Mouse (Mus musculus) retina, postnatal 7 days (tissue): ENCODE data around the gene Nudt6.

ENCODE experiments used
- DNase-seq: peaks from one replicate; pipeline ENCODE4 v3.0.0-alpha.2; 2012; ENCODE audit warnings: low read depth, low spot score

The Nudt6 gene

DNA sequence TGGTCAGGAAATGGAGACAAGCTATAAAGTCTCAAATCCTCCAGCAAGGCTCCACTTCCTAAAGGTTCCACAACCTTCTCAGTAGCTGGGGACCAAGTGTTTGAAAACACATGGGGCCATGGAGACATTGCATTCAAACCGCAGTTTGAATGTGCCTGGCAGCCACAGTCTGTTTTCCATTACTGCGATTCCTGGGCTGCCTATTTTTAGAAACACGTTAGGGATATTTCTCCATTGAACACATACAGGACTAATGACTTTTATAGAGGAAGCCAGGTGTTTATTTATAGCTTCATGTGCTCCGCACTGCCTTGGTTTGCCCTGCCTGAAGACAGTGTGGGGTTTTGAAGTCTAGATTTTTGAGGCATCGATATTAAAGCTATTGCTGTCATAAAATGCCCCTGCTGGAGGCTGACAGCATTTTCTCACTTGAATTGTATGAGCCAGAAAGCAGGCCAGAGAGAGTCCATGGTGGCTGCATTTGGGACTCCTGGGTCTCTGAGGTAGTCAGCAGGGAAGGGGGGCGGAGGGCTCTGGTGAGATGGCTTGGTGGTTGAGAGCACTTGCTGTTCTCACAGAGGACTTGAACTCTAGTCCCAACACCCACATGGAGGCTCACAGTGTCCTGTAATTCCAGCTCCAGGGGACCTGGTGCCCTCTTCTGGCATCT is 36.8 kb downstream of the Nudt6 start:
- DNase-seq, result no peak

DNA sequence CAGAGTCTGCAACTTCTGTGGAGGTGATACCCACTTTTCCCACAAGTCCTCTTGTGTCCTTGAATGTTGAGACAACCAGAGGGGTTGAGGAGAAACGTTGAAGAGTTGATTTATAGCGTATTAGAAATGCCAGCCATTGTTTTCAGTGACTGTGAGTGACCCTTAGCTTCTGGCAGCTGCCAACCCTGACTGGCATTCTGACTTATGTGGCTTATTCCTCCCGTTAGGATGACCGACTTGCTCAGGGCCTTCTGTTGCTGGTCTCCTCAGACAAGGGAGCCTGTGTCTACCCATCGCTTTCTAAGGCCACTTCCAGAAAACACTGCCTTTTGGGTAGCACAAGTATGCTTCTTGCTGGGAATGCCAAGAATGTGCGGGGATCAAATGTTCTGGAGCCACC is 38.6 kb downstream of the Nudt6 start:
- no peak for DNase-seq

DNA sequence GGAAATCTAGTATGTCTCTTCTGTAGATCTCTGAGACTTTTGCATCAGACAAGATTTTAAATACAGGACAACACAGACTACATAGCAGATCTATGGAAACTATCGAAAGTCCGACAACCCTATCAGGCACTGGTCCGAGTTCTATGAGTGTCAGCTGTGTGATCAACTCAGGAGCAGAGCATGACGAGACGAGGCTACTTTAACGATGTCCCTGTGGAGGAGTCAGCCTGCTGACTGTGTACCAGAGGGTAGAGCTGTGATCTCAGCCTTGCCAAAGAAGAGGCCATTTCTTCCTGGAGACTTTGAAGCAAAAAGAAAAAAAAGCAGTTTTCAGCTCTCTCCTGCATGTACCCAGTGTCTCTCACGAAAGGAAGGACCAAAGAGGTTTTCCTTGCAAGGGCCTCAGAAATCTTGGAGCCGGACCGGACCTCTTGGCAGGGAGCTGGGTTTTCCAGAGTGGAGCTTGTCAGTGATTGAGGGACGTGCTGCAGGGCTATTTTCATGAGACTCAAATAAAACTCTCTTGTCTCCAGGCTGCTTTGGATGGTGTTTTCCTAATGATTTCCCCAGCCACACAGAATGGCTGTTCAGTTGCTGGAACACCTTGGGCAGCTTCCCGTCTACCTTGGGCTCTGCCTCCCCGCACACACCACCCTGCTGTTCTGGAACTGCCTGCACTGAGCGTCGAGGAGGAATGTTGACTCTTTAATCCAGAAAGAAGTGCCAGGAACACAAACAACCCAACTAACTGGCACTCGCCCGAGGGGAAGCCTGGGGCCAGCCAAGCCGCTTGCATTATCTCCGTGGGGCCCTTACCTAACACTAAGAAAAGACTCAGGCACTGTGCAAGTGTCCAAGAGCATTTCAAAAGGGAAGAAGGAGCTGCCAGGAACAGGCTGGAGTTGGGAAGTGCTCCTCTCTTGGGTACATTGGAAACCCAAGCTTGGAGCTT is 39.8 kb downstream of the Nudt6 start:
- DNase-seq, result no peak

DNA sequence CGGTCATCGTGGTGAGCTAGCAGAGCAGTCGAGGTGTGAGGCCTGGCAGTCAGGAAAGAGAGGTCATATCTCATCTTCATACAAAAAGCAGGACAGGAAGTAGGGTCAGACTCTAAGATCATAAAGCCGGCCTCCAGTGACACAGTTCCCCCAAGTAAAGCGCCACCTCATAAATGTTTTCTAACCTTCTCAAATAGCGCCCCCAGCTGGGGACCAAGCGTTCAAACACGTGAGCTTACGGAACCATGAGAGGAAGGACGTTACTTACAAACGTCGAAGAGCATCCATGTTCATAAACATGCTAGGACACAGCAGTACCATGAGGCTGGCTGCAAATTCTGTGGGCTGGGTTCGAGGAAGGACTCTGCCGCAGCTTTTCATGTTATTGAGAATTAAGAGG is 40.8 kb downstream of the Nudt6 start:
- DNase-seq, result no peak

DNA sequence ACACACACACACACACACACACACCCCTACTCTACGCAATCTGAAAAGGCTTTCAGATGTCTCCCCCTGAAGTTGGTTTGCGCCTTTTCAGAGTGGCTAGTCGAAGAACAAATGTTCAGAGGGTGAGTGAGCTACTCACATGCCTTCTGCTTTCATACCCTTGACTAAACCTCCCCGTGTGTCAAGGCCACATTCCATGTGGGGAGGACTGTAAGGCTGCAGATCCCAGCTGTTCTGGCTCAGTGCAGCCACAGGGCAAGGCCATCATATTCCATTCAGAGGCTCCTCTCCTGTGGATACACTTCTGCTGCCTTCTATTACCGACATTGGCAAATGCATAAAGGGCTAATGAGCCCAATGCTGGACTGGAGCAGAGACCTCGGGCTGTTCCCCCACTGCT is 41.6 kb downstream of the Nudt6 start:
- DNase-seq, result no peak

DNA sequence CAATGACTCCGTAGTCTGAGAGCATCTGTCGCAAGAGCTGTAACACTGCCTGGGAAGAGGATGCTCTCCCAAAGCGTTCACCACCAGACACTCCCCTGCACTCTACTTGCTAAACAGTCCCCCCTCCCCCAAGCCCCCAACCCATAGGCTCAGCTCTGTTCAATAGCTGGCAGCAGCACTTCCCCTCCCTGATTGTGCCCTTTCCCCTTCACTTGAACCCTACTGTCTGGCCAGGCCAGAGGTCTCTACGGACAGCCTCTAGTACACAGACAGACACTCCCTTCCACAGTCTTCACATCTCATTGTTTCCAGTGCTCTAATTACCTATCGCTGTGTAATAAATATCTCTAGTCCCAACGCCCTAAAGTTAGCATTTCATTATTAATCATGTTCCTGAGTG is 42.1 kb downstream of the Nudt6 start:
- DNase-seq, result no peak

DNA sequence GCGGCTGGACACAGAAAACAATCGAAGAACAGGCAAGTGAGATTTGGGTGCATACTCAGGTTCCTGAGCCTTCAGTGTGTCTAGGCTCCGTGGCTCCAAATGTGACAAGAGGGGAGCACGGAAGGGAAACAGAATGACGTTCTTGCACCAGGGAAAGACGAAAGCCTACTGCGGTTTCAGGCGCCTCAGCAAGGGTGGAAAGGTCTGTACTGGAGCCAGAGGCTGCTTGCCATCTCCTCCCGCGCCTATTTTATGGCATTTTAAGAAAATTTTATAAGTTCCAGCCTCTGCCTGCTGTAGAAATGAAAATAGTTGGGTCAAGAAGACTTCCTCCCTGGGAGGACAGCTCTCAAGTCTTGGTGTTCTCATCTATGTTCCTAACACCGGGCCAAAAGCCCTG is 46.3 kb downstream of the Nudt6 start:
- DNase-seq, result no peak

DNA sequence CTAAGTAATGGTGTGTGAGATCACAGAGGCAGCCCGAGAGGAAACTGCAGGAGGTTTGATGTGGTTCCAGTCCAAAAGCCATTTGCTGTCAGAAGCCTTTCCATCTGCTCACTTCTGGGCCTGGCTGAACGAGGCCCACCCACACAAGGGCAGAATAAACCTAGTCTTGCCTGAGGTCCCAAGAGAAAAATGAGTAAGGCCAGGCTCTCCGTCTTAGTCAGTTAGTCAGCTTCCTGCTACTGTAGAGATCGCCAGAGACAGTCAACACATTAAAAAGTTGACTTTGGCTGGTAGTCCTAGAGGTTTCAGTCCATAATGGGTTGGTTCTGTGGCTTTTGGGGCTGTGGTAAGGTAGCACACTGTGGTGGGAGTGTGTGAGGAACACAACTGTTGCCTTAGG is 49.6 kb downstream of the Nudt6 start:
- no peak for DNase-seq

DNA sequence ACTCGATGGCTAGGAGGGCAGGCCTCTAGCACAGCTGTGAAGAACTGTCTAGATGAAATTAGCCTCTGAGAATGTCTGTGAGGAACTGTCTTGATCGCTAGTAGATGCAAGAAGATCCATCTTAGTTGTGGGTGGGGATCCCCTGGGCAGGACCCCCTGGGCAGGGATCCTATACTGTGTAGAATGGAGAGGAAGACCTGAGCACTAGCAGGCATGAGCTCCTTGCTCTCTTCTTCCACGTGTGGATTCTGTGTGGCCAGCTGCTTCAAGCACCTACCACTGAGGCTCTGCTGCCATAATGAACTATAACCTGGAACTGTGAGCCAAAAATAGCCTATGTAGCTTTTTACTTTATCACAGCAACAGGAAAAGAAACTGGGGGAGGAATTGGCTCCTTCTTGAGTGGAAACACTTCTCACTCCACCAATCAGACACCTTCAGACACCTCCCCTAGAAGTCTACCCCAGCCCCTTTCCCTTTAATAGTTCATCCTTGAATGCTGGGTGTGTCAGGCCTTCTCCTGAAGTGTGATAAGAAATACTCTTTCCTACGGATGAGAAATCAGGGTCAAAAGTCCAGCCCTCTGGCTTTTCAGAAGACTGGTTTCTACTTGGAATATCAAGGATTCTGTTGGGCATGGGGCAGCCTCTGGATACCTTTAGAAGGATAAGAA is 53.5 kb downstream of the Nudt6 start:
- no peak for DNase-seq

DNA sequence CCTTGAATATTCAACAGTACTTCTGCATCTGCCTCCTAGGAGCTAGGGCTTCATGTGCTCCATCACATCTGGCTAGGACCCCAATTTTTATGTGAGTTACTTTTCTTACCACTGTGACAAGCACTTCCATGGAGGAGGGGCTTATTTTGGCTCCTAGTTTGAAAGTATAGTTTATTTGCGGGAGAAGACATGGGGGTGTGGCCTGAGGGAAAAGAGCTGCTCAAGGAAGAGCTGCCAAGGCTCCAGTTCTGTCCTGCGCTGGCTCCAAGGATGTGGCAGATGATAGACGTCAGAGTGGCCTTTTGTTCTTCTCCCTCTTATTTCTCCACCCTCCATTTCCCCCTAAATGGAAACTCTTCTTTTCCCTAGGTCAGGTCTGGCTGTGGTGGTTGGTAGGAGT is 54.0 kb downstream of the Nudt6 start:
- DNase-seq, result no peak

DNA sequence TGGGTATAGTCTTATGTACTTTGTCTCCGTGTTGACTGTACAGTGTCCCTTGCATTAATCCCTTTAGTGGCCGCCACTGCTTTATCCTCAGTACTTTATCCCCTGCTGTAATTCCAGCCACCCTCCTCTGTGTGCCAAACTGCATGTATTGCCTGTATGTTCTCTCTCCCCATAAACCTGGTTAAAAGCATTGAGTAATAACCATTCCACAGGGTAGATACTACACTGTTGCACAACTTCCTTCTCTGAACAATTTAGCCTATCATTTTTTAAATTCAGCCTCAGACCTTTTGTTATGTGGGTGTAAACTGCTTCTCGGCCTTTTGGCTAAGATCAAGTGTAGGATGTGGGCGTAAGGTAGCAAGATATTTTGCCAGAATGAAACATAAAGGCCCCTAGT is 54.9 kb downstream of the Nudt6 start:
- DNase-seq, result no peak

DNA sequence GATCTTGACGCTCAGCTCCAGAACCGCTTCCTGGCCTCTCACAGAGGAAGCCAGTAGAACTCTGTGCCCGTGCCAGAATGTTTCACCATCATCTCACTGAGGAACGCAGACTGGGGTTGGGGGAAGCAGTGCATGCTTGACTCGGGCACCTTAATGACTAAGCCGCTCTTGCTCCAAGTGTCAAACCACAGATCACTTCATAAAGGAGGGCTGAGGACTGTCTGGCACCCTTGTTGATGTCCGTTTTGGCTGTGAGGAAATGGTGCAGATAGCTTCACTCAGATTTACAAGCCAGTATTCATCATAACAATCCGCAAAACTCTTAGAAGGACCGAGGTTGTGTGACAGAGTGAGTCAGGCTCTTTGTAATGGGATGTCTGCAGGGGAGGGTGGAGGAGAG is 59.3 kb downstream of the Nudt6 start:
- no peak for DNase-seq
